8 mouse cellular contexts compared by ENCODE assay signal in genomic region chr11:32220607-32221224, GRCm38 (mm10). TPM values are rescaled to one million over a fixed set of nuclear protein-coding genes. Genes with fewer than 3 reads are reported as not detected.
DNase-seq lines count a peak whose midpoint lies in the region; ATAC-seq and TF ChIP-seq lines count a peak whose summit lies in the region.

No protein-coding gene starts in this region.

- TF ChIP-seq EP300 in heart, adult 2 months (IDR thresholded peaks at IDR 0.05; ENCODE audit: insufficient read depth, low read depth, low read length) = no peak

- peak overlapping the region; percentile 97 for H3K4me3 ChIP-seq in heart, adult 2 months
- H3K4me3 ChIP-seq in C2C12 (ENCODE audit: insufficient read depth, poor library complexity, severe bottlenecking) = peak overlapping the region; percentile 97
- peak overlapping the region; percentile 74 for H3K4me3 ChIP-seq in forebrain, embryonic 11.5 days (ENCODE audit: low read depth, low read length)
- peak overlapping the region; percentile 66 for H3K4me3 ChIP-seq in liver, embryonic 12.5 days

- DNase-seq in heart, adult 2 months = no peak
- DNase-seq in heart, adult 8-10 months (ENCODE audit: low spot score) = no peak
- no peak for DNase-seq in forebrain, embryonic 11.5 days (ENCODE audit: low spot score)
- DNase-seq in gastrocnemius, adult 18-20 months (ENCODE audit: low spot score) = no peak
- DNase-seq in gastrocnemius, adult 8-10 months (ENCODE audit: low spot score in 2 of 2) = no peak
- no peak for DNase-seq in thymus, postnatal 14 days

- H3ac ChIP-seq in C2C12 (ENCODE audit: control insufficient read depth, insufficient read length, low read depth) = peak overlapping the region; percentile 83

- peak; percentile 1; the same call in 1 of the 2 replicates for ATAC-seq in forebrain, embryonic 11.5 days (replicated peaks; ENCODE audit: low FRiP score)
- no peak; the same call in 1 of the 2 replicates for ATAC-seq in liver, embryonic 12.5 days

- H3K9me3 ChIP-seq in forebrain, embryonic 11.5 days (ENCODE audit: control insufficient read depth, low read length) = no peaks in the 10 kb centered on the region
- H3K9me3 ChIP-seq in liver, embryonic 12.5 days (replicated peaks) = no peaks in the 10 kb centered on the region

- peaks cover 51% of the 10 kb centered on the region for H3K79me3 ChIP-seq in C2C12 (ENCODE audit: low read depth)

- H3K4me2 ChIP-seq in forebrain, embryonic 11.5 days (ENCODE audit: low read depth, low read length, severe bottlenecking) = peak overlapping the region; percentile 99
- peak overlapping the region; percentile 80 for H3K4me2 ChIP-seq in liver, embryonic 12.5 days

- intact Hi-C loops in heart, adult 2 months (cut with DNase I) = loop anchor here (5.0 kb wide), 1 partner anchor 47 kb away; the partner anchor contains the start of gene Nprl3

- WGBS in heart, adult 2 months = 43% methylated on average over 10 of the region's 10 CpGs
- WGBS in forebrain, embryonic 11.5 days = 31% methylated on average over 10 of the region's 10 CpGs
- 35% methylated on average over 10 of the region's 10 CpGs for WGBS in liver, embryonic 12.5 days (ENCODE audit: insufficient replicate concordance)

- peaks cover 21% of the 10 kb centered on the region for H3K4me1 ChIP-seq in heart, adult 2 months (ENCODE audit: control insufficient read depth, insufficient read depth, low read length)
- H3K4me1 ChIP-seq in forebrain, embryonic 11.5 days (replicated peaks; ENCODE audit: control insufficient read depth, insufficient read depth, low read length) = peaks cover 12% of the 10 kb centered on the region
- H3K4me1 ChIP-seq in liver, embryonic 12.5 days = peaks cover 69% of the 10 kb centered on the region

- no peak for TF ChIP-seq POLR2A in heart, adult 2 months (IDR thresholded peaks at IDR 0.05; ENCODE audit: insufficient read depth, low read depth, low read length)

- no peak for TF ChIP-seq CTCF in heart, adult 2 months (IDR thresholded peaks at IDR 0.05)
- no peak for TF ChIP-seq CTCF in C2C12 (IDR thresholded peaks at IDR 0.05; ENCODE audit: control insufficient read depth, insufficient read depth, insufficient read length)

- H3K79me2 ChIP-seq in heart, adult 2 months (replicated peaks; ENCODE audit: control insufficient read depth, insufficient read depth, low read length) = no peaks in the 10 kb centered on the region; the same call in none of the 2 replicates
- H3K79me2 ChIP-seq in C2C12 (ENCODE audit: control insufficient read depth, insufficient read depth) = peaks cover 64% of the 10 kb centered on the region

- H3K27ac ChIP-seq in heart, adult 2 months = peak overlapping the region; percentile 93
- no peak overlapping the region for H3K27ac ChIP-seq in forebrain, embryonic 11.5 days (ENCODE audit: low read depth, low read length)
- no peak overlapping the region for H3K27ac ChIP-seq in liver, embryonic 12.5 days

- H3K36me3 ChIP-seq in heart, adult 2 months (ENCODE audit: control insufficient read depth, insufficient read depth, low read length) = no peaks in the 10 kb centered on the region
- peaks cover 27% of the 10 kb centered on the region for H3K36me3 ChIP-seq in C2C12 (ENCODE audit: control insufficient read depth, insufficient read depth)
- H3K36me3 ChIP-seq in forebrain, embryonic 11.5 days (ENCODE audit: control insufficient read depth, insufficient read depth, low read length) = no peaks in the 10 kb centered on the region
- H3K36me3 ChIP-seq in liver, embryonic 12.5 days = peaks cover 6% of the 10 kb centered on the region; the same call in 1 of the 2 replicates

- H3K9ac ChIP-seq in heart, adult 2 months (ENCODE audit: low read depth, low read length) = peak overlapping the region; percentile 85
- peak overlapping the region; percentile 78 for H3K9ac ChIP-seq in forebrain, embryonic 11.5 days (ENCODE audit: low read length)
- peak overlapping the region; percentile 74; the same call in 1 of the 2 replicates for H3K9ac ChIP-seq in liver, embryonic 12.5 days

- no peaks in the 10 kb centered on the region for H3K27me3 ChIP-seq in heart, adult 2 months (ENCODE audit: control insufficient read depth, insufficient read depth, low read length)
- H3K27me3 ChIP-seq in C2C12 (ENCODE audit: control insufficient read depth, insufficient read depth, insufficient read length) = no peaks in the 10 kb centered on the region
- peaks cover 11% of the 10 kb centered on the region; the same call in 1 of the 2 replicates for H3K27me3 ChIP-seq in forebrain, embryonic 11.5 days (ENCODE audit: control insufficient read depth, insufficient read depth, low read length)
- peaks cover 78% of the 10 kb centered on the region for H3K27me3 ChIP-seq in liver, embryonic 12.5 days (replicated peaks)

TF ChIP-seq in C2C12, 6 proteins besides CTCF, POLR2A, EP300 and RAD21:
- no peak for TF ChIP-seq USF1 (IDR thresholded peaks at IDR 0.05; ENCODE audit: low read depth)
- no peak for TF ChIP-seq MAX (IDR thresholded peaks at IDR 0.05)
- no peak for TF ChIP-seq CEBPB (IDR thresholded peaks at IDR 0.05; ENCODE audit: low read depth)
- TF ChIP-seq MYOD1 (IDR thresholded peaks at IDR 0.05; ENCODE audit: control insufficient read depth, insufficient read length, low read depth) = no peak
- TF ChIP-seq FOSL1 (IDR thresholded peaks at IDR 0.05; ENCODE audit: insufficient read depth, low read length, poor library complexity, severe bottlenecking) = no peak
- TF ChIP-seq MYOG (IDR thresholded peaks at IDR 0.05; ENCODE audit: control insufficient read depth, extremely low read depth, insufficient read length) = no peak

RNA-seq across cellular contexts. Expression of gene Rhbdf1, which starts 1.4 kb away (rescaled TPM):
- 10 to 100 TPM; 22.8 to 23.9 TPM for total RNA-seq in heart, adult 2 months (2021)
- polyA plus RNA-seq in heart, adult 2 months (2012; rRNA removed) = 70.3 and 92.8 TPM in 2 replicates
- 10 to 100 TPM; 20.4 to 26.8 (median 23.0) TPM for total RNA-seq in heart, adult 8-10 months (2022)
- polyA plus RNA-seq in C2C12 (2012; fragmentation: generic; extraction: Trizol) = 40.6 TPM
- 20.4 and 21.3 TPM in 2 replicates for polyA plus RNA-seq in forebrain, embryonic 11.5 days (2014; fragmentation: Nextera tagmentation; extraction: Ambion mirVana)
- polyA plus RNA-seq in liver, embryonic 12.5 days (2016; fragmentation: Nextera tagmentation; extraction: Ambion mirVana) = 12.0 and 14.1 TPM in 2 replicates
- 10 to 100 TPM; 17.8 to 17.9 TPM for total RNA-seq in gastrocnemius, adult 18-20 months (2021)
- total RNA-seq in gastrocnemius, adult 8-10 months (2022) = 10 to 100 TPM; 13.0 to 16.3 (median 14.4) TPM

RNA-seq across cellular contexts. Expression of gene Mpg, which starts 5.6 kb away (rescaled TPM):
- total RNA-seq in heart, adult 2 months (2021) = 1 to 10 TPM; 5.1 to 6.2 TPM
- polyA plus RNA-seq in heart, adult 2 months (2012; rRNA removed) = 5.2 and 6.0 TPM in 2 replicates
- total RNA-seq in heart, adult 8-10 months (2022) = 1 to 10 TPM; 5.5 to 7.7 (median 6.2) TPM
- polyA plus RNA-seq in C2C12 (2012; fragmentation: generic; extraction: Trizol) = 19.9 TPM
- polyA plus RNA-seq in forebrain, embryonic 11.5 days (2014; fragmentation: Nextera tagmentation; extraction: Ambion mirVana) = 27.7 and 28.0 TPM in 2 replicates
- polyA plus RNA-seq in liver, embryonic 12.5 days (2016; fragmentation: Nextera tagmentation; extraction: Ambion mirVana) = 25.7 and 27.2 TPM in 2 replicates
- total RNA-seq in gastrocnemius, adult 18-20 months (2021) = 1 to 10 TPM; 4.1 to 4.4 TPM
- 1 to 10 TPM; 3.9 to 5.9 (median 4.8) TPM for total RNA-seq in gastrocnemius, adult 8-10 months (2022)

RNA-seq across cellular contexts. Expression of gene Snrnp25, which starts 15.5 kb away (rescaled TPM):
- 10 to 100 TPM; 10.0 to 13.3 TPM for total RNA-seq in heart, adult 2 months (2021)
- 11.8 and 13.8 TPM in 2 replicates for polyA plus RNA-seq in heart, adult 2 months (2012; rRNA removed)
- 10 to 100 TPM in 3 of 4 experiments, 1 to 10 TPM in 1; 9.7 to 14.0 (median 11.8) TPM for total RNA-seq in heart, adult 8-10 months (2022)
- 63.0 TPM for polyA plus RNA-seq in C2C12 (2012; fragmentation: generic; extraction: Trizol)
- 86.2 and 92.7 TPM in 2 replicates for polyA plus RNA-seq in forebrain, embryonic 11.5 days (2014; fragmentation: Nextera tagmentation; extraction: Ambion mirVana)
- 103 TPM in 2 replicates for polyA plus RNA-seq in liver, embryonic 12.5 days (2016; fragmentation: Nextera tagmentation; extraction: Ambion mirVana)
- total RNA-seq in gastrocnemius, adult 18-20 months (2021) = 10 to 100 TPM in 1 of 2 experiments, 1 to 10 TPM in 1; 9.3 to 12.1 TPM
- total RNA-seq in gastrocnemius, adult 8-10 months (2022) = 10 to 100 TPM in 2 of 4 experiments, 1 to 10 TPM in 2; 9.4 to 12.5 (median 10.0) TPM

RNA-seq across cellular contexts. Expression of gene Il9r, which starts 20.6 kb away (rescaled TPM):
- not detected for total RNA-seq in heart, adult 2 months (2021)
- 0.03 and 0.37 TPM in 2 replicates for polyA plus RNA-seq in heart, adult 2 months (2012; rRNA removed)
- under 1 TPM in 3 of 4 experiments, not detected in 1; 0.05 to 0.40 (median 0.09) TPM for total RNA-seq in heart, adult 8-10 months (2022)
- polyA plus RNA-seq in C2C12 (2012; fragmentation: generic; extraction: Trizol) = not detected
- not detected in 2 replicates for polyA plus RNA-seq in forebrain, embryonic 11.5 days (2014; fragmentation: Nextera tagmentation; extraction: Ambion mirVana)
- polyA plus RNA-seq in liver, embryonic 12.5 days (2016; fragmentation: Nextera tagmentation; extraction: Ambion mirVana) = 0.22 and 0.30 TPM in 2 replicates
- total RNA-seq in gastrocnemius, adult 18-20 months (2021) = not detected
- under 1 TPM in 1 of 4 experiments, not detected in 3; 0.29 TPM for total RNA-seq in gastrocnemius, adult 8-10 months (2022)

RNA-seq across cellular contexts. Expression of gene Nprl3, which starts 46.8 kb away (rescaled TPM):
- 10 to 100 TPM; 27.1 to 27.2 TPM for total RNA-seq in heart, adult 2 months (2021)
- 59.5 and 79.9 TPM in 2 replicates for polyA plus RNA-seq in heart, adult 2 months (2012; rRNA removed)
- total RNA-seq in heart, adult 8-10 months (2022) = 10 to 100 TPM; 27.3 to 29.9 (median 28.3) TPM
- 34.0 TPM for polyA plus RNA-seq in C2C12 (2012; fragmentation: generic; extraction: Trizol)
- 41.6 and 44.5 TPM in 2 replicates for polyA plus RNA-seq in forebrain, embryonic 11.5 days (2014; fragmentation: Nextera tagmentation; extraction: Ambion mirVana)
- 34.6 and 39.1 TPM in 2 replicates for polyA plus RNA-seq in liver, embryonic 12.5 days (2016; fragmentation: Nextera tagmentation; extraction: Ambion mirVana)
- 10 to 100 TPM; 20.1 to 27.4 TPM for total RNA-seq in gastrocnemius, adult 18-20 months (2021)
- total RNA-seq in gastrocnemius, adult 8-10 months (2022) = 10 to 100 TPM; 22.9 to 27.2 (median 24.6) TPM
